Mouse (Mus musculus): ENCODE data around the gene Pnpla7.

DNA sequence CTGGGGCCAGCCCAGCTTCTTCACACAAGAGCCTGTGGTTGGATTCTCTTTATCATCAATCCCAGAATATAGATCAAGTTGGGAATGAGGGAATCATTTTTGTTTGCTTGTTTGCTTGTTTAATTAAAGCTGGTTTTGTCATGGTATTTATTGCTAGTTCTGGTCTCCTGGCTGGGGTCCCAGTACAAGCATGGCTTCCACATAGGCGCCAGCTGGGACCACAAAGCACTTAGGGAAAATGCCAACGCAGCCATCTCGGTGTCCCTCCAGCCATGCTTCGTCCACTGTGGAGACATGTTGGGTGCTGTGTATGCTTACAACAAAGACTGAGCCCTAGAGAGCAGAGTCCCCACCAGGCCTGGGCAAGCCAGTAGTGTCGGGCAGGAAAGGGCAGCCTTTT lies 109.7 kb downstream of the Pnpla7 start:
- no peak for TF ChIP-seq CTCF (IDR thresholded peaks at IDR 0.05; ENCODE audit: low read depth, low read length)
- no peak for TF ChIP-seq POLR2A (IDR thresholded peaks at IDR 0.05; ENCODE audit: borderline replicate concordance, low read depth, low read length)

Measured in bone marrow macrophage, adult 2 months (primary cell).